Mouse (Mus musculus) neural tube, embryonic 13.5 days (tissue): ENCODE results near the gene Pten. TPM values are rescaled to one million over a fixed set of nuclear protein-coding genes. Genes with fewer than 3 reads are reported as not detected.

ENCODE experiments used
- ATAC-seq: fragments of 200-750 bp; cut with Nextera tagmentation; 2 replicates; pipeline ENCODE4 v1.8.0; 2017; ENCODE audit warnings: low read depth, mild to moderate bottlenecking, moderate TSS enrichment, moderate library complexity
- H3K27ac ChIP-seq: fragments of 300-500 bp; sonication (generic); replicated peaks from 2 replicates; pipeline ENCODE4 v1.5.1; 2015; ENCODE audit warnings: moderate library complexity, mild to moderate bottlenecking, inconsistent platforms
- H3K27me3 ChIP-seq: fragments of 300-500 bp; sonication (generic); 2 replicates; pipeline ENCODE4 v1.6.1; 2015; ENCODE audit warnings: mild to moderate bottlenecking, inconsistent platforms
- H3K36me3 ChIP-seq: fragments of 300-500 bp; sonication (generic); 2 replicates; pipeline ENCODE4 v1.6.1; 2015; ENCODE audit warnings: mild to moderate bottlenecking, inconsistent platforms
- H3K4me1 ChIP-seq: fragments of 300-500 bp; sonication (generic); replicated peaks from 2 replicates; pipeline ENCODE4 v1.6.1; 2015; ENCODE audit warnings: inconsistent platforms
- H3K4me2 ChIP-seq: fragments of 300-500 bp; sonication (generic); 2 replicates; pipeline ENCODE4 v1.6.1; 2015; ENCODE audit warnings: inconsistent platforms, mild to moderate bottlenecking, moderate library complexity
- H3K4me3 ChIP-seq: fragments of 300-500 bp; sonication (generic); 2 replicates; pipeline ENCODE4 v1.5.1; 2015; ENCODE audit warnings: mild to moderate bottlenecking, inconsistent platforms
- H3K9ac ChIP-seq: fragments of 300-500 bp; sonication (generic); 2 replicates; pipeline ENCODE4 v1.6.1; 2015; ENCODE audit warnings: moderate library complexity, mild to moderate bottlenecking, inconsistent platforms
- H3K9me3 ChIP-seq: fragments of 300-500 bp; sonication (generic); 2 replicates; pipeline ENCODE4 v1.6.1; 2016; ENCODE audit warnings: inconsistent platforms
- WGBS: fragments of 180-500 bp; shearing (Covaris S2); methylation state at CpG from one replicate; pipeline ENCODE4 v1.1.7; 2015; 5-methylcytosine and 5-hydroxymethylcytosine counted together
- polyA plus RNA-seq: library from polyadenylated mRNA; unstranded; fragments of >200 nt; fragmentation: Nextera tagmentation; extraction: Ambion mirVana; gene quantifications from 2 replicates; pipeline ENCODE4 v1.2.1, GENCODE M21; 2015

The Pten gene
- polyA plus RNA-seq, 1 experiment from 2014 or later = 10.0 TPM

DNA sequence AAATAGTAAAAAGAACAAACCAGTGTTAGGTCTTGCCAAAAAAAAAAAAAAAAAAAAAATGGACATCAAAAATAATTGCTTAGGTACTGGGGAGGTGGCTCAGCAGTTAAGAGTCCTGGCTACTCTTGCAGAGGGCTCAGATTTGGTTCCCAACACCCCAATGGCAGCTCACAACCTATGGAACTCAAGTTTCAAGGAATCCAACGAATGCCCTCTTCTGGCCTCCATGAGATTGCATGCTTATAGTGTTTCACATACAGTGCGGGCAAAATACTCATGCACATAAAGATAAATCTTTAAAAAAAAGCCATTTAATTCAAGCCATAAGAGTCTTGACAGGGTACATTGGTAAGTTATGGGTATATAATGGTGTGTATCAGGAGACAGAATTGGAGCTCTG, 72.6 kb downstream of the Pten start:
- Histone ChIP-seq H3K4me2 (no peak overlapping the region), H3K4me3 (no peak overlapping the region), H3K27me3 (no peaks in the 10 kb centered on the region), H3K36me3 (0 out of 2 replicates have a peak, but pooled peaks cover 7% of the 10 kb centered on the region), H3K27ac (no peak overlapping the region), H3K4me1 (no peaks in the 10 kb centered on the region), H3K9me3 (no peaks in the 10 kb centered on the region), H3K9ac (no peak overlapping the region)
- no peak for ATAC-seq
- 81% methylated on average over 2 of the region's 2 CpGs for WGBS

DNA sequence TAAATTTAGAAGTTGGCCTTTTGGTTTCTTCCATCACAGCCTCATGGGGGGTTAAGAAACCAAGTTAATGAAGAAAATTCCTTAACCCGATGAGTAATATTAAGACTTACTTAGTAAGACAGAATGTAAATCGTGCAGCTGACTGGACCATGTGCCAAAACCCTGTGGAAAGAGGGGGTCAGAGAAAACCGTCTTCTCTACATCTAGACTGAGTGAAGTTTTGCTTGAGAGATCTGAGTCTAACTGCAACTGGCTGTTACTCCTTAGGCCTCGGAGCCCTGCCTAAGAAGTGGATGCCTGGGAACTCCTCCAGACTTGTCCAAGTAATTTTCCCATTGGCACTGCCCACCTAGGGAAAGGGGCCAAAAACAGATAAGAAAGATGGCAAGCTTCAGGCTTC, 74.0 kb downstream of the Pten start:
- Histone ChIP-seq H3K9ac (no peak overlapping the region), H3K27me3 (no peaks in the 10 kb centered on the region), H3K36me3 (0 out of 2 replicates have a peak, but pooled peaks cover 7% of the 10 kb centered on the region), H3K4me1 (no peaks in the 10 kb centered on the region), H3K4me3 (no peak overlapping the region), H3K4me2 (no peak overlapping the region), H3K9me3 (no peaks in the 10 kb centered on the region), H3K27ac (no peak overlapping the region)
- WGBS = 93% methylated on average over 4 of the region's 4 CpGs
- ATAC-seq = no peak

DNA sequence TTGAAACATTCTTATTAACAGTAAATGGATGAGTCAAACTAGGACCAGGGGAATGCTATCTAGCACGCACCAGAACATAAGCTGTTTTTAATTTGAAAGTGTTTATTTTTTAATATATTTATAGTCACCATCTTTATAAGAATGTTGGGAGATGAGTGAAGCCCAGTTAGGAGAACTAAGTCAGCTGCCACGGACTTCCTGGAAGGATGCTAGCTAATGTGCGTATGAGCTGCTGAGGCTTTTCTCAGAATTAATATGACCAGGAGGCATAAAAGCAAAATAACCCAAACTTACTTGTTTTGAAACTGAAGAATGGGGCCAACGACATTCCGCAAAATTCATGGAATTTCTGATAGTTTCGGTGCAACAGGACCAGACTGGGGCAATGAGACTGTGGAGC, 83.2 kb downstream of the Pten start:
- H3K27me3 ChIP-seq = no peaks in the 10 kb centered on the region
- H3K9me3 ChIP-seq = 0 out of 2 replicates have a peak, but pooled peaks cover 7% of the 10 kb centered on the region
- no peak overlapping the region for H3K27ac ChIP-seq
- H3K4me1 ChIP-seq = no peaks in the 10 kb centered on the region
- 92% methylated on average over 6 of the region's 6 CpGs for WGBS
- H3K9ac ChIP-seq = no peak overlapping the region
- no peak overlapping the region for H3K4me3 ChIP-seq
- no peak overlapping the region for H3K4me2 ChIP-seq
- no peak for ATAC-seq
- no peaks in the 10 kb centered on the region for H3K36me3 ChIP-seq

DNA sequence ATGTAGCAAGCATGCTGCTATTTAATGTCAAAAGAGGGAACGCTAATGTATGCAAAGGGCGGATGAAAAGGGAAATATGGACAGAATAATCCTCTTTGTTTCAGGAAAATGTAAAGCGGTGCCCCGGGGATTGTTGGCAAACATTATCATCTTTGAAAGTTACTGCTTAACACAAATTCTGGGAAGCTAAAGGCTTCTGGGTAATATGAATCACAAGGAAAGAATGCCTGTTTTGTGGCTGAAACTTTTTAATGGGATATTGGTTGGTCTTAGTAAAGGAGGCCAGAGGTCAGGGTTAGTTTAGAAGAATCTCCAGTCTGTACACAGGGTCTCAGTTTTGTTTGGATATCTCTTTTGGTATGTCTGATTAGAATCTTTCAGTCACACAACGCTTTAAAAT, 87.2 kb downstream of the Pten start:
- no peak overlapping the region for H3K4me3 ChIP-seq
- no peak for ATAC-seq
- H3K9me3 ChIP-seq = no peaks in the 10 kb centered on the region
- WGBS = 84% methylated on average over 5 of the region's 5 CpGs
- no peaks in the 10 kb centered on the region for H3K36me3 ChIP-seq
- no peak overlapping the region for H3K27ac ChIP-seq
- H3K27me3 ChIP-seq = no peaks in the 10 kb centered on the region
- no peaks in the 10 kb centered on the region for H3K4me1 ChIP-seq
- no peak overlapping the region for H3K9ac ChIP-seq
- no peak overlapping the region for H3K4me2 ChIP-seq

DNA sequence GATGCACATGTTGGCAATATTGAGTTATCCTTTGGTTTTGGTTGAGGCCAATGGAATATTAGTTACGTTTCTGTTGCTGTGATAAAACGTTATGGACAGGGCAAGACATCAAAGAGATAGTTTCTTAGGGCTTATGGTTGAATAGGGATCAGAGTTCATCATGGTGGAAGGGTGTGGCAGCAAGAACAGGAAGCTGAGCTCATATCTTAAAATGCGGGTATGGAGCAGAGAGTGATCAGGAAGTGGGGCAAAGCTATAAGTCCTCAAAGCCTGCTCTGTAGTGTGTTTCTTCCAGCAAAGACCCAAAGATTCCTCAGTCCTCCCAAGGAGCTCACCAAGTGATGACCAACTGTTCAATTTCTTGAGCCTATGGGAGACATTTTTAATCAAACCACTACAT, 90.7 kb downstream of the Pten start:
- H3K27me3 ChIP-seq = no peaks in the 10 kb centered on the region
- no peak overlapping the region for H3K27ac ChIP-seq
- H3K9me3 ChIP-seq = no peaks in the 10 kb centered on the region
- WGBS = 83% methylated on average over 3 of the region's 3 CpGs
- H3K4me2 ChIP-seq = no peak overlapping the region
- no peaks in the 10 kb centered on the region for H3K36me3 ChIP-seq
- no peak overlapping the region for H3K9ac ChIP-seq
- no peaks in the 10 kb centered on the region for H3K4me1 ChIP-seq
- H3K4me3 ChIP-seq = no peak overlapping the region
- ATAC-seq = no peak

DNA sequence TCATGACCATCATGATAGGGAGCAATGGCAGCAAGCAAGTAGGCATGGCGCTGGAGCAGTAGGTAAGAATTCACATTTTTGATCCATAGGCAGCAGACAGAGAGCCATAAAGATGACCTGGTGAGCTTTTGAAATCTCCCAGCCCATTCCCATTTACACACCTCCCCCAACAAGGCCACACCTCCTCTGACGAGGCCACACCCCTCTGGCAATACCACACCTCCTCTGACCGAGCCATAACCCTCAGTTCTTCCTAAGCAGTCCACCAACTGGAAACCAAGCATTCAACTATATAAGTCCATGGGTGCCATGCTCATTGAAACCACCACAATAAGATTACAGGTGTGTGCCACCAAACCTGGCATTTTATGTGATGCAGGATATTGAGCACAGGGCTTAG, 95.0 kb downstream of the Pten start:
- Histone ChIP-seq H3K4me2 (no peak overlapping the region), H3K9me3 (no peaks in the 10 kb centered on the region), H3K9ac (no peak overlapping the region), H3K4me1 (no peaks in the 10 kb centered on the region), H3K36me3 (no peaks in the 10 kb centered on the region), H3K27me3 (no peaks in the 10 kb centered on the region), H3K4me3 (no peak overlapping the region), H3K27ac (no peak overlapping the region)
- no peak for ATAC-seq
- 77% methylated on average over 3 of the region's 3 CpGs for WGBS

DNA sequence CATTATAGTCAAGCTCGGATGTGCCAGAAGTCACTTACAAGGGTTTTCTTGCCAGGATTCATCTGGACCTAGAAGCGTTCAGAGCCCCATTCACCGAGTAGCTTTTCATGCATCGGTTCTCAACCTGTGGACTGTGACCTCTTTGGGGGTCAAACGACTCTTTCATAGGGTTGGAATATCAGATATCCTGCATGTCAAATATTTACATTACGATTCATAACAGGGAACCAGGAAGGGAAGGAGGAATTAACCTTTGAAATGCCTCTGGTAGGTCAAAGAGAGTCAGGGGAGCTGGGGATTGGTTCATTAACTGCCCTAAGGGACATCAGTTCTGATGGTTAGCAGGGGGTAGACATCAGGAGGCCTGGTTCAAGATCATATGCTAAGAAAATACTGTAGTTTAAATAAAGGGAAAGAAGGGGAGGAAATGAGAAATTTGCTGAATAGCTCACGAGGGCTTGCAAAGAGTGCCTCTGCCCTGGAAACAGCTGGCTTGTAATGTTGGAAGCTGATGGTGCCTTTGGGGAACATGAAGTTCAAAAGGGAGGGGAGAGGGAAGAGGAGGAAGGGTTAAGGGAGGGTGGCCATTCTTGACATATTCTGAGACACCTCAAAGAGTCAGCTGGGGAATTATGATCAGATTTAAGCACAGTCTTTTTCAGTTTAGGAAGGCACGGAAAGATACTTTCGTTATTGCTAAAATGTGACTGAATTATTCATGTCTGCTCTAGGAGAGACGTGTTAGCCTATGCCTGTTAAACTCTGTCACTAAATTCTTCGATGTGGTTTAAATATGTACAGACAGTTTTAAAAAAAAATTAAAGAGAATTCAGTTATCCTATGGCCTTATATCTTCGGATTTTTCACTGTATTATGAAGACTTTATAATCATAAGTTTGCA, 104.6 kb downstream of the Pten start:
- Histone ChIP-seq H3K9ac (no peak overlapping the region), H3K4me1 (peaks cover 9% of the 10 kb centered on the region), H3K27me3 (0 out of 2 replicates have a peak, but pooled peaks cover 2% of the 10 kb centered on the region), H3K4me2 (no peak overlapping the region), H3K27ac (no peak overlapping the region), H3K9me3 (no peaks in the 10 kb centered on the region), H3K4me3 (no peak overlapping the region), H3K36me3 (no peaks in the 10 kb centered on the region)
- WGBS = 71% methylated on average over 12 of the region's 12 CpGs
- no peak for ATAC-seq

DNA sequence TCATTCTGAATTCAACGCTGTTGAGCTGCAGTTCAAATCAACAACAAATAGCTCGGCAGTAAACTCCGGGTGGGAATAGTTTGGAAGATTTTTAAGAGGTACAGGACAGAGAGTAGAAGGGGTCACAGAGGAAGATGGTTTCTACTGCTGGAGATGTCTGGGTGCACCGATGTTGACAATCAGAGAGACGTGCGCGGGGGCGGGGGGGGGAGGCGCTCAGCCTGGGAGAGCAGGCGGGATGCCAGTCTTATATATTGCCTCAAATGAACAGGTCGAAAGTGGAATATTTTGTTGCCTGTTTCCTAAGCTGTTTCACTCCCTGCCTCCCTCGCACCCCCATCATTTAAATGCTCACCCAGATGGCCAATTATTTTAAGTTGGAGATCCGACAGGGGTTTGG, 109.5 kb downstream of the Pten start:
- H3K36me3 ChIP-seq = no peaks in the 10 kb centered on the region
- no peak; the same call in 1 of the 2 replicates for ATAC-seq
- H3K27ac ChIP-seq = no peak overlapping the region
- 6% methylated on average over 13 of the region's 13 CpGs for WGBS
- peak overlapping the region; percentile 21 for H3K4me3 ChIP-seq
- no peaks in the 10 kb centered on the region for H3K9me3 ChIP-seq
- peak overlapping the region; percentile 52 for H3K4me2 ChIP-seq
- H3K4me1 ChIP-seq = peaks cover 17% of the 10 kb centered on the region
- 0 out of 2 replicates have a peak, but pooled peaks cover 2% of the 10 kb centered on the region for H3K27me3 ChIP-seq
- 0 out of 2 replicates have a peak overlapping the region, but pooled peaks have one; percentile 8 for H3K9ac ChIP-seq

DNA sequence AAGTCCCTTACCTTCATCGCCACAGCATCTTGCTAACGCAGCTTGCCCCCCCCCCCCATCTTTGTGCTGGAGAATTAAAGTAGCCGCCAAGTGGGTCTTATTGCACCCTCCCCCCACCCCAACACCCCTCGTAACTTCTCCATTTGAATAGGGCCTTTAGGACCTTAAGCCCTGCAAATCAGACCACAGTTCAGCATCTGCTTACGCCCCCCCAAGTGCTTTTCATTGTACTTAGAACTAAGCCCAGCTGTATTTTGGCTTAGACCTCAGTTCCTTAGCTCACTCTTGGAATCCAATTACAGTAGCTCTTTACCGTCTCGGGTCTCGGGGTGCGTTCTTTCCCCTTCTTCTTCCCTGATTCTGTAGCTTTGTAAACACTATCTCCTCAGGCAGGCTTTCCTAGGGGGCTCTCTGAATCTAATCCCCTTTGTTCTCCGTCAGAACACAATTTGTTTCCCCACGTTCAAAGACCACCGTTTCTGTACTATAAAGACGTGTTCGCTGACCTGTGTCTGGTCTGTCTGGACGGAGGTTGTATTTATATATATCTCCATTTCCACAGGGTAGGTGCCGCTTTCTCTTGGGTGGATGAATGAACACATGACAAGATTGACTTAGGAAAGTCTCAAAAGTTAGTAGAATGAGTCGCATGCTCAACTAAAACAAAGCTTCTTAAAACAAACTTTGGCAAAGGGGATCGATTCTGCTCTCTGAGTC, 110.0 kb downstream of the Pten start:
- Histone ChIP-seq H3K27me3 (0 out of 2 replicates have a peak, but pooled peaks cover 2% of the 10 kb centered on the region), H3K4me2 (peak overlapping the region; percentile 52), H3K9me3 (no peaks in the 10 kb centered on the region), H3K27ac (no peak overlapping the region), H3K9ac (peak overlapping the region; percentile 44; the same call in 1 of the 2 replicates), H3K4me1 (peaks cover 12% of the 10 kb centered on the region), H3K4me3 (peak overlapping the region; percentile 21), H3K36me3 (no peaks in the 10 kb centered on the region)
- 7% methylated on average over 18 of the region's 18 CpGs for WGBS
- no peak for ATAC-seq

DNA sequence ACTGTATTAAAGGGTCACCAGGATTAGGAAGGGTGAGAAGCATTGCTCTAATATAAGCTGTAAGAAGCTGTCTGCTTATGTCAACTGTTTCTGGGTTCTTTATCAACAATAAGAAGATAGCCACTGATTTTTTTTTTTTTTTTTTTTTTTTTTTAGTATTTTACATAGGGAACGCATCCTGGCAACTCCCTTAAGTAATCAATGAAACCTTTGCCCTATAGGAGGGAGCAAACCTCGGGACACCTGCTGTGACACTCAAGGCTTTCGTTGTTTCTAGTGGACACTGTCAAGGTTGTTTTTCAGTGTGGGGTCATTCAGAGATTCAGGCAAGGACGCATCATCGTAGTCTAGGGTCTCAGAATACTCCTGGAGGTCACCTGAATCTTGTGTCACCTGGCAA, 111.3 kb downstream of the Pten start:
- WGBS = 57% methylated on average over 5 of the region's 5 CpGs
- ATAC-seq = no peak

DNA sequence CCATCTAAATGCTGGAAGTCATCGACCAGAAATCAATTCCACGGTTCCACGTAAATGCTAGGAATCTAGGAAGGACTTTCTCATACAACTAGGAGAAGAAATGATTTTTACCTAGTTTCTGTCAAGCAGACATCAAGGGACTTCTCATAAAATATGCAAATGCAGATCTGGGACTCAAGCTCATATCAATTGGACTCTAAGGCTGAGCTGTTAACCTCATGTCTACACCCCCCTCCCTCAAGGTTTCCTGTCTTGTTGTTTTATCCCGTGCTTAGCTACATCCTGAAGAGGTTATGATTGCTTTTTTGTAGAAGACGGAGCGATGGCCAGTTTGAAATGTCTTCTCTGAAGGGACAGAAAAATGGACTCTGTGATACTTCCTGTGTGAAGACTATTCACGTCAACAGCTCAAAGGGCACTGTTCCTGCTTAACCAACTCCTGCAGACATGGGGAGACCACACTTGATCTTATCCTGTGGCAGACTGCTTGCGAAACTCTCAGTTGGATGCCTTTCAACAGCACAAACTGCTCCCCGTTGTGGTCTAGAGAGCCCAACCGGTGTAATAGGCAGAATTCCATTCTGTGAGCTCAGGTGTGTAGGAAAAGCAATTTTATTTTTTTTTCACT, 111.9 kb downstream of the Pten start:
- Histone ChIP-seq H3K27me3 (0 out of 2 replicates have a peak, but pooled peaks cover 2% of the 10 kb centered on the region), H3K4me1 (peaks cover 15% of the 10 kb centered on the region), H3K4me2 (no peak overlapping the region), H3K27ac (no peak overlapping the region), H3K36me3 (no peaks in the 10 kb centered on the region), H3K9me3 (no peaks in the 10 kb centered on the region), H3K9ac (no peak overlapping the region), H3K4me3 (no peak overlapping the region)
- no peak for ATAC-seq
- WGBS = 44% methylated on average over 10 of the region's 10 CpGs

More for the DNA sequence above, 111.3 kb downstream of the Pten start:
- no peak overlapping the region for H3K27ac ChIP-seq
- H3K9ac ChIP-seq = no peak overlapping the region
- H3K9me3 ChIP-seq = no peaks in the 10 kb centered on the region
- no peak overlapping the region for H3K4me2 ChIP-seq
- peaks cover 12% of the 10 kb centered on the region for H3K4me1 ChIP-seq
- H3K36me3 ChIP-seq = no peaks in the 10 kb centered on the region
- H3K4me3 ChIP-seq = no peak overlapping the region
- H3K27me3 ChIP-seq = 0 out of 2 replicates have a peak, but pooled peaks cover 2% of the 10 kb centered on the region
